Mouse (Mus musculus) kidney, postnatal 10 days (tissue): ENCODE measurements at regions not wholly inside any gene's neighbourhood (a gene's known extent, or its start where the extent isn't known, plus 50 kb on each side); places are given as distances from the start of the nearest gene placed in this dataset.
A peak's percentile ranks its signal among the peaks of the same experiment; 100 is the strongest.

Source experiments
- DNase-seq: peaks from one replicate; pipeline ENCODE4 v3.0.0; 2021; ENCODE audit warnings: mixed read lengths

DNA sequence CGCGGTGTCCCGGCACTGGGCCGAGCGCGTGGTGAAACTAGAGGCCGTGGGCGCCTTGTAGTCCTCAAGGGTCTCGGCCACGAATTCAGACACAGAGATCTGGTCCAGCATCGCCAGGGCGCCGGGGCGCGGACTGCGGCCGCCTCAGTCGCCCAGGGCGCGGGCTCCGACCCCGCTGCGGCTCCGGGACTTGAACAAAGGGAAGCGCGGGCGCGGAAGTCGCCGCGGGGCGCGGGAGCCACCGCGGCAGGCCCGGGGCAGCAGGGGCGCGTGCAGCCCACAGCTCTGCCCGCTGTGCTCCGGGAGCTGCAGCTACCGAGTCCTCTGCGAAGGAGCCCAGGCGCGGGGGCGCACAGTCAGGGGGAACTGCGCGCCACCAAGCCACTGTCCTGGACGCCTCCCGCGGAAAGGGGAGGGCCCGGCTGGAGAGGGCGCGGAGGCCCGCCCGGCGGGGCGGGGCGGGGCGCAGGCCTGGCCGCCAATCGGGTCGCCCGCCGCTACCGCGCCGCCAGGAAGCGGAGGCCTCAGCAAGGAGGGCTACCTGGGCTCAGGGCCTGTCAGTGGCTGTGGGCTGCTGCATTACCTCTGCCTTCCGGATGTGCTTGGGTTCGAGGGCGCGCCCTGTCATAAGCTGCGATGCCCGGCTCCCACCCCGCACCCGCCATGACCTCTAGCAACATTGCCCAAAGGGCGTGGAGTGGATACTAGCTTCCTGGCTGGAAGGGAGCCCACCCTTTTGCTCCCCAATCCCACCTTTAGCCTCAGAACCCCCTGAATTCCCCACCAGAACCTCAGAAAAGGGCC is 155.2 kb upstream of the 9030624G23Rik start:
- DNase-seq, result peak; percentile 40
